Mouse (Mus musculus) kidney, adult 2 months (tissue): ENCODE data around the gene Sycn.
"Not testable (repeated sequence)": the region's sequence is repeated elsewhere in the genome, so short reads cannot be mapped to it uniquely, and the experiment has no call there.

Experiments
- CTCF ChIP-seq: fragments of 200-500 bp; conservative IDR thresholded peaks from 2 replicates; pipeline ENCODE4 v1.5.1; 2011; ENCODE audit warnings: low read depth, mild to moderate bottlenecking, control low read depth, low read length, moderate library complexity, mixed read lengths; ENCODE audit not compliant: insufficient read depth, insufficient read length
- POLR2A ChIP-seq: fragments of 200-500 bp; IDR thresholded peaks from one replicate; pipeline ENCODE4 v1.6.1; 2011; ENCODE audit warnings: low read depth, low read length, control low read depth

GRCm38 (mm10) chr7:28509121-28509520 is 31.6 kb upstream of the Sycn start:
- TF ChIP-seq POLR2A, CTCF: not testable (repeated sequence)
